Mouse (Mus musculus): ENCODE measurements at regions not wholly inside any gene's neighbourhood (a gene's known extent, or its start where the extent isn't known, plus 50 kb on each side); places are given as distances from the start of the nearest gene placed in this dataset.

GRCm38 (mm10) chrX:11745911-11746310 lies 414.2 kb downstream of the Bcor start:
- TF ChIP-seq GATA1 (IDR thresholded peaks at IDR 0.05; ENCODE audit: borderline replicate concordance, low read length) (no peak), FLI1 (IDR thresholded peaks at IDR 0.05; ENCODE audit: low read length) (no peak)
